Mouse (Mus musculus): Measurements from ENCODE around the gene Aebp2.
A peak's percentile ranks its signal among the peaks of the same experiment; 100 is the strongest.
"Not testable (repeated sequence)": the region's sequence is repeated elsewhere in the genome, so short reads cannot be mapped to it uniquely, and the experiment has no call there.

The Aebp2 gene

GRCm38 (mm10) chr6:140651923-140652322 lies 29.5 kb downstream of the Aebp2 start:
- DNase-seq (ENCODE audit: low spot score in 2 of 2), result no peak

GRCm38 (mm10) chr6:140655451-140655850 lies 33.0 kb downstream of the Aebp2 start:
- DNase-seq (ENCODE audit: low spot score in 2 of 2), result no peak

- DNase-seq (ENCODE audit: low spot score in 2 of 2), result no peak
Measured at GRCm38 (mm10) chr6:140656991-140657390, 34.5 kb downstream of the Aebp2 start.

GRCm38 (mm10) chr6:140657920-140658522 lies 35.6 kb downstream of the Aebp2 start:
- DNase-seq (ENCODE audit: low spot score in 2 of 2), result no peak

- DNase-seq (ENCODE audit: low spot score in 2 of 2), result no peak
Measured at GRCm38 (mm10) chr6:140661111-140661510, 38.6 kb downstream of the Aebp2 start.

- DNase-seq (ENCODE audit: low spot score in 2 of 2), result no peak
Measured at GRCm38 (mm10) chr6:140661777-140662176, 39.3 kb downstream of the Aebp2 start.

GRCm38 (mm10) chr6:140662290-140662689 lies 39.8 kb downstream of the Aebp2 start:
- DNase-seq (ENCODE audit: low spot score in 2 of 2), result no peak

GRCm38 (mm10) chr6:140662697-140663096 lies 40.2 kb downstream of the Aebp2 start:
- DNase-seq (ENCODE audit: low spot score in 2 of 2), result not testable (repeated sequence)

GRCm38 (mm10) chr6:140664611-140665010 lies 42.1 kb downstream of the Aebp2 start:
- DNase-seq (ENCODE audit: low spot score in 2 of 2), result no peak

GRCm38 (mm10) chr6:140666486-140667240 lies 44.2 kb downstream of the Aebp2 start:
- DNase-seq (ENCODE audit: low spot score in 2 of 2), result peak in 1 of 2 experiments; percentile 55

- no peak for DNase-seq (ENCODE audit: low spot score in 2 of 2)
Measured at GRCm38 (mm10) chr6:140667289-140667906, 44.9 kb downstream of the Aebp2 start.

GRCm38 (mm10) chr6:140674414-140674813 lies 52.0 kb downstream of the Aebp2 start:
- no peak for DNase-seq (ENCODE audit: low spot score in 2 of 2)

GRCm38 (mm10) chr6:140676094-140676493 lies 53.6 kb downstream of the Aebp2 start:
- DNase-seq (ENCODE audit: low spot score in 2 of 2), result no peak

GRCm38 (mm10) chr6:140677041-140677440 lies 54.6 kb downstream of the Aebp2 start:
- no peak for DNase-seq (ENCODE audit: low spot score in 2 of 2)

GRCm38 (mm10) chr6:140677960-140678359 lies 55.5 kb downstream of the Aebp2 start:
- DNase-seq (ENCODE audit: low spot score in 2 of 2), result no peak

GRCm38 (mm10) chr6:140678658-140679271 lies 56.3 kb downstream of the Aebp2 start:
- peak; percentile 36 to 62 for DNase-seq (ENCODE audit: low spot score in 2 of 2)

- no peak for DNase-seq (ENCODE audit: low spot score in 2 of 2)
Measured at GRCm38 (mm10) chr6:140680713-140681112, 58.2 kb downstream of the Aebp2 start.

- no peak for DNase-seq (ENCODE audit: low spot score in 2 of 2)
Measured at GRCm38 (mm10) chr6:140682829-140683228, 60.4 kb downstream of the Aebp2 start.

GRCm38 (mm10) chr6:140684403-140684802 lies 61.9 kb downstream of the Aebp2 start:
- DNase-seq (ENCODE audit: low spot score in 2 of 2), result no peak

GRCm38 (mm10) chr6:140689617-140690404 lies 67.3 kb downstream of the Aebp2 start:
- no peak for DNase-seq (ENCODE audit: low spot score in 2 of 2)

GRCm38 (mm10) chr6:140692160-140692559 lies 69.7 kb downstream of the Aebp2 start:
- DNase-seq (ENCODE audit: low spot score in 2 of 2), result no peak

Measured in cerebellum, postnatal 4 days (tissue).